20 mouse cellular contexts compared by ENCODE assay signal in genomic region chr15:89531399-89531798, GRCm38 (mm10). TPM values are rescaled to one million over a fixed set of nuclear protein-coding genes. Genes with fewer than 3 reads are reported as not detected.
DNase-seq lines count a peak whose midpoint lies in the region; ATAC-seq lines count a peak whose summit lies in the region.
"Had no signal": no experiment of that assay in that cellular context is flagged by ENCODE, and none has a peak within 500 bp of the region (broad histone marks: within the 10 kb centered on the region; RNA-seq: fewer than 3 reads in every experiment).

No protein-coding gene starts in this region.

- H3K4me2 ChIP-seq in hindbrain, embryonic 13.5 days = no peak overlapping the region
- H3K4me2 ChIP-seq in hindbrain, embryonic 16.5 days (ENCODE audit: low read length) = no peak overlapping the region
- H3K4me2 ChIP-seq in midbrain, embryonic 11.5 days = no peak overlapping the region
- H3K4me2 ChIP-seq in midbrain, embryonic 16.5 days (ENCODE audit: low read length) = no peak overlapping the region
- H3K4me2 ChIP-seq: embryonic facial prominence, embryonic 12.5 days; forebrain, embryonic 15.5 days had no signal

- peak; percentile 61 for DNase-seq in cerebellum, adult 11-12 months
- no peak for DNase-seq in cerebellum, adult 11 months
- peak; percentile 72 for DNase-seq in midbrain, embryonic 11.5 days (ENCODE audit: low spot score, missing footprints)
- DNase-seq: adrenal gland, adult 8-10 months; adrenal gland, postnatal 14 days; adrenal gland, postnatal 36 days; B cell, adult 2 months; cerebellum, postnatal 36 days; forebrain, postnatal 0 days had no signal

- H3K4me3 ChIP-seq in hindbrain, embryonic 13.5 days = no peak overlapping the region
- no peak overlapping the region for H3K4me3 ChIP-seq in hindbrain, embryonic 16.5 days (ENCODE audit: low read length)
- H3K4me3 ChIP-seq in midbrain, embryonic 11.5 days (ENCODE audit: low read depth, low read length) = no peak overlapping the region
- H3K4me3 ChIP-seq in midbrain, embryonic 16.5 days (ENCODE audit: low read depth, low read length) = no peak overlapping the region
- H3K4me3 ChIP-seq: embryonic facial prominence, embryonic 10.5 days; embryonic facial prominence, embryonic 12.5 days; forebrain, embryonic 13.5 days; forebrain, embryonic 15.5 days had no signal

- 0 out of 2 replicates have a peak, but pooled peaks cover 5% of the 10 kb centered on the region for H3K36me3 ChIP-seq in hindbrain, embryonic 13.5 days
- H3K36me3 ChIP-seq in hindbrain, embryonic 16.5 days (ENCODE audit: control insufficient read depth, insufficient read depth, low read length) = 0 out of 2 replicates have a peak, but pooled peaks cover 4% of the 10 kb centered on the region
- no peaks in the 10 kb centered on the region for H3K36me3 ChIP-seq in midbrain, embryonic 11.5 days (ENCODE audit: control insufficient read depth, insufficient read depth, low read length)
- H3K36me3 ChIP-seq in midbrain, embryonic 16.5 days (ENCODE audit: control insufficient read depth, insufficient read depth, low read length) = no peaks in the 10 kb centered on the region
- H3K36me3 ChIP-seq: embryonic facial prominence, embryonic 12.5 days; forebrain, embryonic 15.5 days; G1E had no signal

- 0 out of 2 replicates have a peak, but pooled peaks have one; percentile 14 for ATAC-seq in hindbrain, embryonic 13.5 days (ENCODE audit: low FRiP score)
- ATAC-seq in hindbrain, embryonic 16.5 days = no peak
- no peak for ATAC-seq in midbrain, embryonic 11.5 days (ENCODE audit: low FRiP score)
- ATAC-seq in midbrain, embryonic 16.5 days = no peak
- ATAC-seq: activated CD4-positive, CD25-positive, alpha-beta regulatory T cell, adult 4 months; CD4-positive, CD25-positive, alpha-beta regulatory T cell, adult 4 months; forebrain, postnatal 0 days; Patski had no signal

- no peaks in the 10 kb centered on the region for H3K9me3 ChIP-seq in hindbrain, embryonic 13.5 days
- H3K9me3 ChIP-seq in hindbrain, embryonic 16.5 days (ENCODE audit: control insufficient read depth, low read length) = no peaks in the 10 kb centered on the region
- H3K9me3 ChIP-seq in midbrain, embryonic 11.5 days (ENCODE audit: control insufficient read depth, low read length) = no peaks in the 10 kb centered on the region
- H3K9me3 ChIP-seq in midbrain, embryonic 16.5 days (replicated peaks; ENCODE audit: control insufficient read depth, low read length, poor library complexity, severe bottlenecking) = no peaks in the 10 kb centered on the region
- H3K9me3 ChIP-seq: embryonic facial prominence, embryonic 10.5 days; embryonic facial prominence, embryonic 12.5 days; forebrain, embryonic 13.5 days; forebrain, embryonic 15.5 days; G1E had no signal

- H3K27me3 ChIP-seq in hindbrain, embryonic 13.5 days = no peaks in the 10 kb centered on the region
- H3K27me3 ChIP-seq in hindbrain, embryonic 16.5 days (replicated peaks; ENCODE audit: control insufficient read depth, insufficient read depth, low read length) = no peaks in the 10 kb centered on the region
- H3K27me3 ChIP-seq in midbrain, embryonic 11.5 days (ENCODE audit: control insufficient read depth, insufficient read depth, low read length) = no peaks in the 10 kb centered on the region
- H3K27me3 ChIP-seq in midbrain, embryonic 16.5 days (ENCODE audit: control insufficient read depth, insufficient read depth, low read depth, low read length) = no peaks in the 10 kb centered on the region
- H3K27me3 ChIP-seq: forebrain, embryonic 13.5 days; forebrain, embryonic 15.5 days had no signal

- H3K9ac ChIP-seq in hindbrain, embryonic 13.5 days = no peak overlapping the region
- no peak overlapping the region for H3K9ac ChIP-seq in hindbrain, embryonic 16.5 days (ENCODE audit: low read depth, low read length)
- H3K9ac ChIP-seq in midbrain, embryonic 11.5 days (ENCODE audit: low read length) = no peak overlapping the region
- H3K9ac ChIP-seq in midbrain, embryonic 16.5 days (ENCODE audit: low read depth, low read length) = no peak overlapping the region; the same call in 1 of the 2 replicates
- H3K9ac ChIP-seq: embryonic facial prominence, embryonic 12.5 days; forebrain, embryonic 13.5 days; forebrain, embryonic 15.5 days had no signal

- 94% methylated on average over 5 of the region's 5 CpGs for WGBS in hindbrain, embryonic 13.5 days
- 87% methylated on average over 5 of the region's 5 CpGs for WGBS in hindbrain, embryonic 16.5 days
- WGBS in midbrain, embryonic 11.5 days = 95% methylated on average over 5 of the region's 5 CpGs
- WGBS in midbrain, embryonic 16.5 days = 97% methylated on average over 5 of the region's 5 CpGs

- peaks cover 44% of the 10 kb centered on the region for H3K4me1 ChIP-seq in hindbrain, embryonic 13.5 days (replicated peaks)
- H3K4me1 ChIP-seq in hindbrain, embryonic 16.5 days (ENCODE audit: control insufficient read depth, insufficient read depth, low read depth, low read length) = peaks cover 19% of the 10 kb centered on the region
- H3K4me1 ChIP-seq in midbrain, embryonic 11.5 days (ENCODE audit: control insufficient read depth, insufficient read depth, low read length) = peaks cover 14% of the 10 kb centered on the region
- peaks cover 26% of the 10 kb centered on the region for H3K4me1 ChIP-seq in midbrain, embryonic 16.5 days (ENCODE audit: control insufficient read depth, insufficient read depth, low read length)

- H3K27ac ChIP-seq in hindbrain, embryonic 13.5 days = no peak overlapping the region
- no peak overlapping the region for H3K27ac ChIP-seq in hindbrain, embryonic 16.5 days (ENCODE audit: low read depth, low read length)
- H3K27ac ChIP-seq in midbrain, embryonic 11.5 days (ENCODE audit: low read depth, low read length) = no peak overlapping the region
- H3K27ac ChIP-seq in midbrain, embryonic 16.5 days (ENCODE audit: low read length) = no peak overlapping the region
- H3K27ac ChIP-seq: embryonic facial prominence, embryonic 10.5 days; embryonic facial prominence, embryonic 12.5 days had no signal

RNA-seq across cellular contexts. Expression of gene Shank3, which starts 32.0 kb away (rescaled TPM):
- 11.0 and 12.1 TPM in 2 replicates for polyA plus RNA-seq in hindbrain, embryonic 13.5 days (2015; fragmentation: Nextera tagmentation; extraction: Ambion mirVana)
- 7.7 and 8.4 TPM in 2 replicates for polyA plus RNA-seq in hindbrain, embryonic 16.5 days (2015; fragmentation: Nextera tagmentation; extraction: Ambion mirVana)
- polyA plus RNA-seq in midbrain, embryonic 11.5 days (2014; fragmentation: Nextera tagmentation; extraction: Ambion mirVana) = 2.2 TPM in 2 replicates
- 12.0 and 16.7 TPM in 2 replicates for polyA plus RNA-seq in midbrain, embryonic 16.5 days (2015; fragmentation: Nextera tagmentation; extraction: Ambion mirVana)
- polyA plus RNA-seq: activated CD4-positive, CD25-positive, alpha-beta regulatory T cell, adult 4 months; CD4-positive, CD25-positive, alpha-beta regulatory T cell, adult 4 months had no signal

RNA-seq across cellular contexts. Expression of gene Acr, which starts 36.7 kb away (rescaled TPM):
- polyA plus RNA-seq in hindbrain, embryonic 13.5 days (2015; fragmentation: Nextera tagmentation; extraction: Ambion mirVana) = 1.5 and 2.0 TPM in 2 replicates
- polyA plus RNA-seq in hindbrain, embryonic 16.5 days (2015; fragmentation: Nextera tagmentation; extraction: Ambion mirVana) = 0.75 and 0.93 TPM in 2 replicates
- polyA plus RNA-seq in midbrain, embryonic 11.5 days (2014; fragmentation: Nextera tagmentation; extraction: Ambion mirVana) = 0.42 and 0.43 TPM in 2 replicates
- 1.6 and 1.8 TPM in 2 replicates for polyA plus RNA-seq in midbrain, embryonic 16.5 days (2015; fragmentation: Nextera tagmentation; extraction: Ambion mirVana)
- polyA plus RNA-seq: activated CD4-positive, CD25-positive, alpha-beta regulatory T cell, adult 4 months; CD4-positive, CD25-positive, alpha-beta regulatory T cell, adult 4 months; embryonic facial prominence, embryonic 10.5 days; G1E; Patski had no signal

RNA-seq across cellular contexts. Expression of gene Arsa, which starts 54.2 kb away (rescaled TPM):
- polyA plus RNA-seq in hindbrain, embryonic 13.5 days (2015; fragmentation: Nextera tagmentation; extraction: Ambion mirVana) = 19.7 and 21.2 TPM in 2 replicates
- polyA plus RNA-seq in hindbrain, embryonic 16.5 days (2015; fragmentation: Nextera tagmentation; extraction: Ambion mirVana) = 35.4 and 37.3 TPM in 2 replicates
- polyA plus RNA-seq in midbrain, embryonic 11.5 days (2014; fragmentation: Nextera tagmentation; extraction: Ambion mirVana) = 7.4 and 9.4 TPM in 2 replicates
- 32.6 and 37.6 TPM in 2 replicates for polyA plus RNA-seq in midbrain, embryonic 16.5 days (2015; fragmentation: Nextera tagmentation; extraction: Ambion mirVana)
